In genomic region chr10:28138399-28138798, GRCm38 (mm10) we compare ENCODE assay signal across 22 mouse cellular contexts.
A peak's percentile ranks its signal among the peaks of the same experiment; 100 is the strongest.
DNase-seq lines count a peak whose midpoint lies in the region; ATAC-seq and TF ChIP-seq lines count a peak whose summit lies in the region.
"Had no signal": no experiment of that assay in that cellular context is flagged by ENCODE, and none has a peak within 500 bp of the region (broad histone marks: within the 10 kb centered on the region; RNA-seq: fewer than 3 reads in every experiment).

No protein-coding gene starts in this region.

- no peak overlapping the region for H3K27ac ChIP-seq in forebrain, embryonic 11.5 days (ENCODE audit: low read depth, low read length)
- H3K27ac ChIP-seq in forebrain, embryonic 13.5 days, result no peak overlapping the region
- no peak overlapping the region for H3K27ac ChIP-seq in kidney, adult 2 months (ENCODE audit: insufficient read depth, low read depth, low read length)
- H3K27ac ChIP-seq in kidney, embryonic 14.5 days (ENCODE audit: low read depth, low read length), result no peak overlapping the region
- no peak overlapping the region for H3K27ac ChIP-seq in midbrain, embryonic 12.5 days (replicated peaks)
- H3K27ac ChIP-seq in midbrain, embryonic 10.5 days (replicated peaks), result no peak overlapping the region
- H3K27ac ChIP-seq: embryonic facial prominence, embryonic 10.5 days; forebrain, embryonic 15.5 days; heart, embryonic 10.5 days; hindbrain, embryonic 12.5 days had no signal

- no peaks in the 10 kb centered on the region for H3K27me3 ChIP-seq in forebrain, embryonic 11.5 days (ENCODE audit: control insufficient read depth, insufficient read depth, low read length)
- no peaks in the 10 kb centered on the region for H3K27me3 ChIP-seq in forebrain, embryonic 13.5 days
- no peaks in the 10 kb centered on the region for H3K27me3 ChIP-seq in kidney, adult 2 months (replicated peaks; ENCODE audit: control insufficient read depth, insufficient read depth, low read length)
- no peaks in the 10 kb centered on the region for H3K27me3 ChIP-seq in kidney, embryonic 14.5 days (ENCODE audit: control insufficient read depth, insufficient read depth, low read length)
- no peaks in the 10 kb centered on the region for H3K27me3 ChIP-seq in midbrain, embryonic 12.5 days
- no peaks in the 10 kb centered on the region for H3K27me3 ChIP-seq in midbrain, embryonic 10.5 days (ENCODE audit: low read depth, poor library complexity, severe bottlenecking)
- H3K27me3 ChIP-seq: forebrain, embryonic 15.5 days; hindbrain, embryonic 12.5 days had no signal

- no peak for TF ChIP-seq CTCF in kidney, adult 2 months (conservative IDR thresholded peaks at IDR 0.05; ENCODE audit: insufficient read depth, insufficient read length, low read depth, low read length)

- no peak for TF ChIP-seq POLR2A in kidney, adult 2 months (IDR thresholded peaks at IDR 0.05; ENCODE audit: low read depth, low read length)

- H3K36me3 ChIP-seq in forebrain, embryonic 11.5 days (ENCODE audit: control insufficient read depth, insufficient read depth, low read length), result no peaks in the 10 kb centered on the region
- no peaks in the 10 kb centered on the region for H3K36me3 ChIP-seq in forebrain, embryonic 13.5 days (ENCODE audit: poor library complexity, severe bottlenecking)
- H3K36me3 ChIP-seq in kidney, adult 2 months (ENCODE audit: control insufficient read depth, insufficient read depth, low read length), result no peaks in the 10 kb centered on the region
- no peaks in the 10 kb centered on the region for H3K36me3 ChIP-seq in kidney, embryonic 14.5 days (ENCODE audit: control insufficient read depth, insufficient read depth, low read length)
- no peaks in the 10 kb centered on the region for H3K36me3 ChIP-seq in midbrain, embryonic 12.5 days
- H3K36me3 ChIP-seq in midbrain, embryonic 10.5 days, result no peaks in the 10 kb centered on the region
- H3K36me3 ChIP-seq: embryonic facial prominence, embryonic 10.5 days; forebrain, embryonic 15.5 days; G1E; heart, embryonic 10.5 days; hindbrain, embryonic 12.5 days had no signal

- H3K9ac ChIP-seq in forebrain, embryonic 11.5 days (ENCODE audit: low read length), result no peak overlapping the region
- H3K9ac ChIP-seq in forebrain, embryonic 13.5 days, result no peak overlapping the region
- no peak overlapping the region for H3K9ac ChIP-seq in kidney, embryonic 14.5 days (ENCODE audit: low read depth, low read length)
- no peak overlapping the region for H3K9ac ChIP-seq in midbrain, embryonic 12.5 days (replicated peaks)
- H3K9ac ChIP-seq: forebrain, embryonic 15.5 days; hindbrain, embryonic 12.5 days had no signal

- no peaks in the 10 kb centered on the region for H3K4me1 ChIP-seq in forebrain, embryonic 11.5 days (replicated peaks; ENCODE audit: control insufficient read depth, insufficient read depth, low read length)
- no peaks in the 10 kb centered on the region for H3K4me1 ChIP-seq in forebrain, embryonic 13.5 days
- peaks cover 16% of the 10 kb centered on the region for H3K4me1 ChIP-seq in kidney, adult 2 months (ENCODE audit: control insufficient read depth, insufficient read depth, low read length)
- no peaks in the 10 kb centered on the region for H3K4me1 ChIP-seq in kidney, embryonic 14.5 days (ENCODE audit: control insufficient read depth, insufficient read depth, low read length)
- H3K4me1 ChIP-seq in midbrain, embryonic 12.5 days, result no peaks in the 10 kb centered on the region
- H3K4me1 ChIP-seq in midbrain, embryonic 10.5 days, result no peaks in the 10 kb centered on the region
- H3K4me1 ChIP-seq: forebrain, embryonic 15.5 days; hindbrain, embryonic 12.5 days had no signal

- H3K4me2 ChIP-seq in forebrain, embryonic 11.5 days (ENCODE audit: low read depth, low read length, severe bottlenecking), result no peak overlapping the region
- no peak overlapping the region for H3K4me2 ChIP-seq in forebrain, embryonic 13.5 days
- H3K4me2 ChIP-seq in kidney, embryonic 14.5 days (replicated peaks; ENCODE audit: low read depth, low read length), result no peak overlapping the region
- H3K4me2 ChIP-seq in midbrain, embryonic 12.5 days (replicated peaks), result no peak overlapping the region
- H3K4me2 ChIP-seq: forebrain, embryonic 15.5 days; hindbrain, embryonic 12.5 days had no signal

- DNase-seq in forebrain, embryonic 11.5 days (ENCODE audit: low spot score), result no peak
- DNase-seq in kidney, adult 2 months, result peak; percentile 29
- no peak for DNase-seq in midbrain, embryonic 10.5 days (ENCODE audit: low spot score)
- DNase-seq in heart, adult 9 months (ENCODE audit: low spot score in 2 of 2), result no peak
- DNase-seq: adrenal gland, adult 8-10 months; adrenal gland, postnatal 36 days; B cell, adult 2 months; cerebellum, adult 2 months; cerebellum, postnatal 10 days; gastrocnemius, postnatal 36 days; heart, adult 11 months; heart, postnatal 10 days; heart, postnatal 4 days had no signal

- H3K4me3 ChIP-seq in forebrain, embryonic 11.5 days (ENCODE audit: low read depth, low read length), result no peak overlapping the region
- no peak overlapping the region for H3K4me3 ChIP-seq in forebrain, embryonic 13.5 days
- no peak overlapping the region for H3K4me3 ChIP-seq in kidney, adult 2 months (ENCODE audit: insufficient read depth, low read depth, low read length)
- H3K4me3 ChIP-seq in kidney, embryonic 14.5 days (ENCODE audit: low read length), result no peak overlapping the region
- no peak overlapping the region for H3K4me3 ChIP-seq in midbrain, embryonic 12.5 days
- H3K4me3 ChIP-seq in midbrain, embryonic 10.5 days, result no peak overlapping the region
- H3K4me3 ChIP-seq: embryonic facial prominence, embryonic 10.5 days; forebrain, embryonic 15.5 days; heart, embryonic 10.5 days; hindbrain, embryonic 12.5 days had no signal

- ATAC-seq in forebrain, embryonic 11.5 days (replicated peaks; ENCODE audit: low FRiP score), result 0 out of 2 replicates have a peak, but pooled peaks have one; percentile 12
- no peak for ATAC-seq in forebrain, embryonic 13.5 days
- ATAC-seq in kidney, embryonic 14.5 days (ENCODE audit: low FRiP score, low TSS enrichment), result no peak
- peak; percentile 30; the same call in 1 of the 2 replicates for ATAC-seq in midbrain, embryonic 12.5 days (ENCODE audit: low FRiP score, low read depth)
- ATAC-seq: CD4-positive, CD25-positive, alpha-beta regulatory T cell, adult 4 months; forebrain, embryonic 15.5 days had no signal

- 78% methylated on average over 4 of the region's 4 CpGs for WGBS in forebrain, embryonic 11.5 days
- WGBS in forebrain, embryonic 13.5 days, result 63% methylated on average over 4 of the region's 4 CpGs
- WGBS in kidney, adult 2 months, result 54% methylated on average over 4 of the region's 4 CpGs
- WGBS in kidney, embryonic 14.5 days, result 42% methylated on average over 4 of the region's 4 CpGs
- WGBS in midbrain, embryonic 12.5 days, result 64% methylated on average over 4 of the region's 4 CpGs
- 78% methylated on average over 4 of the region's 4 CpGs for WGBS in midbrain, embryonic 10.5 days

- no peaks in the 10 kb centered on the region for H3K9me3 ChIP-seq in forebrain, embryonic 11.5 days (ENCODE audit: control insufficient read depth, low read length)
- H3K9me3 ChIP-seq in forebrain, embryonic 13.5 days (replicated peaks), result no peaks in the 10 kb centered on the region
- H3K9me3 ChIP-seq in kidney, embryonic 14.5 days (ENCODE audit: control insufficient read depth, low read length), result no peaks in the 10 kb centered on the region
- H3K9me3 ChIP-seq in midbrain, embryonic 12.5 days, result no peaks in the 10 kb centered on the region
- H3K9me3 ChIP-seq in midbrain, embryonic 10.5 days (replicated peaks), result no peaks in the 10 kb centered on the region
- H3K9me3 ChIP-seq: embryonic facial prominence, embryonic 10.5 days; forebrain, embryonic 15.5 days; G1E; heart, embryonic 10.5 days; hindbrain, embryonic 12.5 days had no signal

Comparison
In these comparisons a context has a peak if more than half of its experiments do, and no peak if none do; other contexts are left out.
1. ATAC-seq: peak in forebrain, embryonic 11.5 days (single experiment) and midbrain, embryonic 12.5 days (single experiment); none in forebrain, embryonic 13.5 days (single experiment) and kidney, embryonic 14.5 days (single experiment).